Mouse (Mus musculus): ENCODE measurements around the gene Tstd3. TPM values are rescaled to one million over a fixed set of nuclear protein-coding genes. Genes with fewer than 3 reads are reported as not detected.
A peak's percentile ranks its signal among the peaks of the same experiment; 100 is the strongest.

Tstd3 gene
- polyA plus RNA-seq (2011; ENCODE audit: insufficient read depth, insufficient read length, low read depth, missing spikeins), result 12.6 and 13.1 TPM in 2 replicates

GRCm38 (mm10) chr4:21766863-21767304 is at the start of gene Tstd3, which contains the start of gene Usp45:
TSS of gene Tstd3 (minus strand) at chr4:21767212.
TSS of gene Usp45 (plus strand) at chr4:21767156.
- Histone ChIP-seq H3K27me3 (ENCODE audit: control insufficient read depth, insufficient read depth, low read length, poor library complexity, severe bottlenecking) (no peaks in the 10 kb centered on the region), H3K9ac (ENCODE audit: low read depth, poor library complexity, severe bottlenecking) (peak within 1 kb of the TSS; percentile 78), H3K4me1 (ENCODE audit: control insufficient read depth, insufficient read depth, low read length) (no peaks in the 10 kb centered on the region), H3K27ac (ENCODE audit: insufficient read depth, low read length) (no peak within 1 kb of the TSS), H3K9me3 (replicated peaks; ENCODE audit: control insufficient read depth, insufficient read depth, low read length, poor library complexity, severe bottlenecking) (no peaks in the 10 kb centered on the region), H3K4me3 (ENCODE audit: low read depth, low read length) (peak within 1 kb of the TSS; percentile 64), H3K36me3 (ENCODE audit: control insufficient read depth, insufficient read depth, low read length, poor library complexity, severe bottlenecking) (no peaks in the 10 kb centered on the region)
- TF ChIP-seq EP300 (IDR thresholded peaks at IDR 0.05; ENCODE audit: insufficient read depth, low read depth, low read length) (0 out of 2 replicates have a peak, but pooled peaks have one; percentile 23), POLR2A (IDR thresholded peaks at IDR 0.05; ENCODE audit: insufficient read depth, low read length) (peak; percentile 11), CTCF (IDR thresholded peaks at IDR 0.05; ENCODE audit: low read depth, low read length) (peak; percentile 66)

GRCm38 (mm10) chr4:21814029-21814428 is 47.0 kb upstream of the Tstd3 start:
- Histone ChIP-seq H3K27ac (ENCODE audit: insufficient read depth, low read length) (no peak overlapping the region), H3K27me3 (ENCODE audit: control insufficient read depth, insufficient read depth, low read length, poor library complexity, severe bottlenecking) (no peaks in the 10 kb centered on the region), H3K9ac (ENCODE audit: low read depth, poor library complexity, severe bottlenecking) (no peak overlapping the region), H3K4me3 (ENCODE audit: low read depth, low read length) (no peak overlapping the region), H3K9me3 (replicated peaks; ENCODE audit: control insufficient read depth, insufficient read depth, low read length, poor library complexity, severe bottlenecking) (no peaks in the 10 kb centered on the region), H3K36me3 (ENCODE audit: control insufficient read depth, insufficient read depth, low read length, poor library complexity, severe bottlenecking) (peaks cover 41% of the 10 kb centered on the region), H3K4me1 (ENCODE audit: control insufficient read depth, insufficient read depth, low read length) (no peaks in the 10 kb centered on the region)
- TF ChIP-seq CTCF (IDR thresholded peaks at IDR 0.05; ENCODE audit: low read depth, low read length), result peak; percentile 43
- TF ChIP-seq POLR2A (IDR thresholded peaks at IDR 0.05; ENCODE audit: insufficient read depth, low read length), result no peak
- TF ChIP-seq EP300 (IDR thresholded peaks at IDR 0.05; ENCODE audit: insufficient read depth, low read depth, low read length), result no peak

GRCm38 (mm10) chr4:21812635-21813034 is 45.6 kb upstream of the Tstd3 start:
- no peaks in the 10 kb centered on the region for H3K27me3 ChIP-seq (ENCODE audit: control insufficient read depth, insufficient read depth, low read length, poor library complexity, severe bottlenecking)
- no peak for TF ChIP-seq POLR2A (IDR thresholded peaks at IDR 0.05; ENCODE audit: insufficient read depth, low read length)
- TF ChIP-seq EP300 (IDR thresholded peaks at IDR 0.05; ENCODE audit: insufficient read depth, low read depth, low read length), result no peak
- TF ChIP-seq CTCF (IDR thresholded peaks at IDR 0.05; ENCODE audit: low read depth, low read length), result no peak
- no peaks in the 10 kb centered on the region for H3K9me3 ChIP-seq (replicated peaks; ENCODE audit: control insufficient read depth, insufficient read depth, low read length, poor library complexity, severe bottlenecking)
- H3K36me3 ChIP-seq (ENCODE audit: control insufficient read depth, insufficient read depth, low read length, poor library complexity, severe bottlenecking), result peaks cover 34% of the 10 kb centered on the region
- H3K27ac ChIP-seq (ENCODE audit: insufficient read depth, low read length), result no peak overlapping the region
- H3K9ac ChIP-seq (ENCODE audit: low read depth, poor library complexity, severe bottlenecking), result no peak overlapping the region
- no peaks in the 10 kb centered on the region for H3K4me1 ChIP-seq (ENCODE audit: control insufficient read depth, insufficient read depth, low read length)
- H3K4me3 ChIP-seq (ENCODE audit: low read depth, low read length), result no peak overlapping the region

DNA sequence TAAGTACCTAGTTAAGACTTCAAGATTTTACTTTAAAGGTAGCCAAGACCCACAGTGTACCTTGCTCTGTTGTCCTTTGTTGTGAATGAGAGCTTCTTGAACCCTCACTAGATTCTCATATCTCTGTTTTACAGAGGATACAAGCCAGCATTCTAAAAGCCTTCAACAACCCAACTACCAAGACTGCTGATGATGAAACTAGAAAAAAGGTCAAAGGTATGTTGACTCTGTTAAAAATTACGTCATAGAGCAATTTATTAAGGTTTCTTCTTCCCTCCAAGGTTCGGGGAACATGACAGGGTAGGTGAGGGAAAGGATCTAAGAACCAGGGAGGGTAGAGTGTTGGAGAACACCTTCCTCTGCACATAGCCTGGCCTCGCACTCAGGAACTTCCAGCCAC is 43.6 kb upstream of the Tstd3 start:
- H3K27me3 ChIP-seq (ENCODE audit: control insufficient read depth, insufficient read depth, low read length, poor library complexity, severe bottlenecking), result no peaks in the 10 kb centered on the region
- no peaks in the 10 kb centered on the region for H3K9me3 ChIP-seq (replicated peaks; ENCODE audit: control insufficient read depth, insufficient read depth, low read length, poor library complexity, severe bottlenecking)
- peaks cover 34% of the 10 kb centered on the region for H3K36me3 ChIP-seq (ENCODE audit: control insufficient read depth, insufficient read depth, low read length, poor library complexity, severe bottlenecking)
- no peak overlapping the region for H3K9ac ChIP-seq (ENCODE audit: low read depth, poor library complexity, severe bottlenecking)
- H3K27ac ChIP-seq (ENCODE audit: insufficient read depth, low read length), result no peak overlapping the region
- TF ChIP-seq CTCF (IDR thresholded peaks at IDR 0.05; ENCODE audit: low read depth, low read length) (no peak), POLR2A (IDR thresholded peaks at IDR 0.05; ENCODE audit: insufficient read depth, low read length) (no peak), EP300 (IDR thresholded peaks at IDR 0.05; ENCODE audit: insufficient read depth, low read depth, low read length) (no peak)
- no peak overlapping the region for H3K4me3 ChIP-seq (ENCODE audit: low read depth, low read length)
- no peaks in the 10 kb centered on the region for H3K4me1 ChIP-seq (ENCODE audit: control insufficient read depth, insufficient read depth, low read length)

DNA sequence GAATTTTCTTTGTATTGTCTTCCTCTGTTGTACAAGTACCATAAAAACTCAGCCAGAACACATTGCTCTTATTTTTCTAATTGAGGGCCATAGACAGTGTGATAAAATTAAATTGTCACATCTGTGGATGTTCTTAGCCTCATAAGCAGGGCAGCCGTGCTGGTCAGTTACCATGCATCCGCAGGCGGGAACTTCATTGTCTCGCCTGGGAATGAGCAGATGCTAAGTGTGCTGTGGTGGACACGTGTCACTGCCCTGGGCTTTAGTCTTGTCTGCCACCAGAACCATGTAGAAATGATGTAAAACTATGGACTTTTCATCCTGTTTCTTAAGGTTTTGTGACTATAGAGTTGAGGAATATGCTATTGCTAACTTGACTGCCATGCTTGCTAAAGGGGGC is 40.2 kb upstream of the Tstd3 start:
- Histone ChIP-seq H3K27me3 (ENCODE audit: control insufficient read depth, insufficient read depth, low read length, poor library complexity, severe bottlenecking) (no peaks in the 10 kb centered on the region), H3K4me3 (ENCODE audit: low read depth, low read length) (no peak overlapping the region), H3K27ac (ENCODE audit: insufficient read depth, low read length) (no peak overlapping the region), H3K9ac (ENCODE audit: low read depth, poor library complexity, severe bottlenecking) (no peak overlapping the region), H3K4me1 (ENCODE audit: control insufficient read depth, insufficient read depth, low read length) (no peaks in the 10 kb centered on the region), H3K36me3 (ENCODE audit: control insufficient read depth, insufficient read depth, low read length, poor library complexity, severe bottlenecking) (peaks cover 34% of the 10 kb centered on the region), H3K9me3 (replicated peaks; ENCODE audit: control insufficient read depth, insufficient read depth, low read length, poor library complexity, severe bottlenecking) (no peaks in the 10 kb centered on the region)
- TF ChIP-seq CTCF (IDR thresholded peaks at IDR 0.05; ENCODE audit: low read depth, low read length) (no peak), POLR2A (IDR thresholded peaks at IDR 0.05; ENCODE audit: insufficient read depth, low read length) (no peak), EP300 (IDR thresholded peaks at IDR 0.05; ENCODE audit: insufficient read depth, low read depth, low read length) (no peak)

DNA sequence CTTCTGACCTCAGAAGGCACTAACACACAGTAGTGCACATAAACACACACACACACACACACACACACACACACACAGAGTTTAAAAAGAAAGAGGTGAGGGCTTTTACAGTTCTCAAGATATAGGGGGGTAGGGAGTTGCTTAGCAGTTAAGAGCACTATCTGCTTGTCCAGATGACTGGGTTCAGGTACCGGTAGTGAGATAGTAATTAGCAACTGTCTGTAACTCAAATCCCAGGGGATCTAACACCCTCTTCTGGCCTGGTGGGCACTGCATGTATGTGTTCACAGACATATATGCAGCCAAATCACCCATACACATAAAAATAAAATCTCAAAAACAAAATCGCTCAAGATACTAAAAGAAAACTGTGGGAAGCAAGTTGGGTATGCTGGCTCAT is 34.6 kb upstream of the Tstd3 start:
- no peaks in the 10 kb centered on the region for H3K4me1 ChIP-seq (ENCODE audit: control insufficient read depth, insufficient read depth, low read length)
- H3K4me3 ChIP-seq (ENCODE audit: low read depth, low read length), result no peak overlapping the region
- H3K9me3 ChIP-seq (replicated peaks; ENCODE audit: control insufficient read depth, insufficient read depth, low read length, poor library complexity, severe bottlenecking), result no peaks in the 10 kb centered on the region
- H3K9ac ChIP-seq (ENCODE audit: low read depth, poor library complexity, severe bottlenecking), result no peak overlapping the region
- TF ChIP-seq CTCF (IDR thresholded peaks at IDR 0.05; ENCODE audit: low read depth, low read length) (no peak), POLR2A (IDR thresholded peaks at IDR 0.05; ENCODE audit: insufficient read depth, low read length) (no peak), EP300 (IDR thresholded peaks at IDR 0.05; ENCODE audit: insufficient read depth, low read depth, low read length) (no peak)
- H3K27ac ChIP-seq (ENCODE audit: insufficient read depth, low read length), result no peak overlapping the region
- H3K36me3 ChIP-seq (ENCODE audit: control insufficient read depth, insufficient read depth, low read length, poor library complexity, severe bottlenecking), result peaks cover 39% of the 10 kb centered on the region
- no peaks in the 10 kb centered on the region for H3K27me3 ChIP-seq (ENCODE audit: control insufficient read depth, insufficient read depth, low read length, poor library complexity, severe bottlenecking)

Measured in ES-Bruce4 (cell line).